Mouse (Mus musculus): ENCODE measurements around the gene Entpd5. TPM values are rescaled to one million over a fixed set of nuclear protein-coding genes. Genes with fewer than 3 reads are reported as not detected.

Entpd5 gene
- polyA plus RNA-seq, 1 experiment from 2014 or later: 11.7 TPM

DNA sequence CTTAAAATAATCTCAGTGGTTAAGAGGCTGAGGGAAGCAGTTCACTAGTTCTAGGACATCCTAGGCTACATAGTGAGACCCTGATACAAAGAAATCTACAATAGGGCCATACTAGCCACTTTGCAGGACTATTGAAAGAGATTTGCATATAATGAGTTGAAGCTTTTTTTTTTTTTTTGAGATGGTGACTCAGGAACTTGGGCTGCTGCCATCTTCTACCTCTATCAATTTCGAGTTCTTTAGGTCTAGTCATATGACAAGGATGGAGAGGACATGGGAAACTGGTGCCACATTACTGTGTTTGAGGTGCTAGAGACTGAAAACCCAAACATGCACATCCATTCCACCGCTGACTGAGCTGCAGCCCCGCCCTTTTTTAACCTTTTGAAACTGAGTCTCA lies 15.2 kb upstream of the Entpd5 start:
- H3K27me3 ChIP-seq: no peaks in the 10 kb centered on the region
- no peaks in the 10 kb centered on the region for H3K36me3 ChIP-seq
- no peaks in the 10 kb centered on the region for H3K4me1 ChIP-seq
- ATAC-seq (replicated peaks): no peak
- H3K4me2 ChIP-seq (replicated peaks): no peak overlapping the region
- 54% methylated on average over 3 of the region's 3 CpGs for WGBS
- no peak overlapping the region for H3K9ac ChIP-seq (replicated peaks)
- H3K9me3 ChIP-seq: no peaks in the 10 kb centered on the region
- H3K27ac ChIP-seq (replicated peaks): no peak overlapping the region
- H3K4me3 ChIP-seq: no peak overlapping the region

GRCm38 (mm10) chr12:84417605-84417922 lies 8.7 kb upstream of the Entpd5 start:
- Histone ChIP-seq H3K27ac (replicated peaks) (peak overlapping the region; percentile 83), H3K9me3 (no peaks in the 10 kb centered on the region), H3K4me2 (replicated peaks) (peak overlapping the region; percentile 82), H3K4me3 (peak overlapping the region; percentile 67), H3K4me1 (peaks cover 6% of the 10 kb centered on the region; the same call in 1 of the 2 replicates), H3K36me3 (no peaks in the 10 kb centered on the region), H3K27me3 (no peaks in the 10 kb centered on the region), H3K9ac (replicated peaks) (peak overlapping the region; percentile 67)
- peak; percentile 23; the same call in 1 of the 2 replicates for ATAC-seq (replicated peaks)
- WGBS: 37% methylated on average over 18 of the region's 18 CpGs

GRCm38 (mm10) chr12:84416834-84417604 lies 8.2 kb upstream of the Entpd5 start, which contains the start of gene Rnf113a2:
Gene Rnf113a2 (plus strand): TSS chr12:84417196.
- H3K4me2 ChIP-seq (replicated peaks): peak within 1 kb of the TSS; percentile 82
- H3K9me3 ChIP-seq: no peaks in the 10 kb centered on the region
- H3K27me3 ChIP-seq: no peaks in the 10 kb centered on the region
- no peaks in the 10 kb centered on the region for H3K36me3 ChIP-seq
- 2% methylated on average over 50 of the region's 50 CpGs for WGBS
- H3K27ac ChIP-seq (replicated peaks): peak within 1 kb of the TSS; percentile 83
- peak within 1 kb of the TSS; percentile 67 for H3K4me3 ChIP-seq
- ATAC-seq (replicated peaks): peak; percentile 97
- peak within 1 kb of the TSS; percentile 67 for H3K9ac ChIP-seq (replicated peaks)
- H3K4me1 ChIP-seq: peaks cover 6% of the 10 kb centered on the region; the same call in 1 of the 2 replicates

GRCm38 (mm10) chr12:84407874-84408818 lies 683 bp downstream of the Entpd5 start:
- WGBS: 2% methylated on average over 52 of the region's 52 CpGs
- H3K4me3 ChIP-seq: peak overlapping the region; percentile 76
- ATAC-seq (replicated peaks): peak; percentile 75
- no peaks in the 10 kb centered on the region for H3K9me3 ChIP-seq
- H3K36me3 ChIP-seq: peaks cover 2% of the 10 kb centered on the region; the same call in 1 of the 2 replicates
- H3K9ac ChIP-seq (replicated peaks): peak overlapping the region; percentile 79
- peaks cover 12% of the 10 kb centered on the region for H3K4me1 ChIP-seq
- peak overlapping the region; percentile 89 for H3K27ac ChIP-seq (replicated peaks)
- H3K4me2 ChIP-seq (replicated peaks): peak overlapping the region; percentile 84
- no peaks in the 10 kb centered on the region for H3K27me3 ChIP-seq

DNA sequence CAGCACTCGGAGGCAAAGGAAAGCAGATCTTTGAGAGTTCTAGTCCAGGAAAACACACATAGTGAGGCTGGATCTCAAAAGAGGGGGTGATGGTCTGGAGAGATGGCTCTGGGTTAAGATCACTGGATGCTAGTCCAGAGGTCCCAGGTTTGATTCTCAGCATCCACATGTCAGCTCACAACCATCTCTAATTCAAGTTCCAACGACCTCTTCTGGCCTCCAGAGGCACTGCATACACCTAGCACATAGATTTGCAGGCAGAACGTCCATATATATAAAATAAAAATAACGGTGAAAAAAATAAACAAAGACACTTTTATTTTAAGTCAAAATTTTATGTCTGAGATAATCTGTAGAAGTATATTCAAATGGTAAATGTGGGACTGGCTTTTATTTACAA lies 1.6 kb downstream of the Entpd5 start:
- no peak for ATAC-seq (replicated peaks)
- Histone ChIP-seq H3K9ac (replicated peaks) (no peak overlapping the region), H3K27ac (replicated peaks) (no peak overlapping the region), H3K4me1 (peaks cover 12% of the 10 kb centered on the region), H3K27me3 (no peaks in the 10 kb centered on the region), H3K9me3 (no peaks in the 10 kb centered on the region), H3K36me3 (peaks cover 2% of the 10 kb centered on the region; the same call in 1 of the 2 replicates), H3K4me3 (no peak overlapping the region), H3K4me2 (replicated peaks) (no peak overlapping the region)
- 61% methylated on average over 4 of the region's 4 CpGs for WGBS

GRCm38 (mm10) chr12:84404541-84404940 lies 4.3 kb downstream of the Entpd5 start:
- Histone ChIP-seq H3K4me1 (peaks cover 10% of the 10 kb centered on the region), H3K36me3 (no peaks in the 10 kb centered on the region), H3K9ac (replicated peaks) (no peak overlapping the region), H3K4me3 (no peak overlapping the region), H3K9me3 (no peaks in the 10 kb centered on the region), H3K4me2 (replicated peaks) (no peak overlapping the region), H3K27me3 (no peaks in the 10 kb centered on the region), H3K27ac (replicated peaks) (no peak overlapping the region)
- ATAC-seq (replicated peaks): no peak
- WGBS: 48% methylated on average over 6 of the region's 6 CpGs

GRCm38 (mm10) chr12:84402923-84403322 lies 5.9 kb downstream of the Entpd5 start:
- Histone ChIP-seq H3K4me2 (replicated peaks) (no peak overlapping the region), H3K4me1 (peaks cover 4% of the 10 kb centered on the region), H3K9ac (replicated peaks) (no peak overlapping the region), H3K4me3 (no peak overlapping the region), H3K27ac (replicated peaks) (no peak overlapping the region), H3K36me3 (no peaks in the 10 kb centered on the region), H3K9me3 (no peaks in the 10 kb centered on the region), H3K27me3 (no peaks in the 10 kb centered on the region)
- WGBS: 82% methylated on average over 9 of the region's 9 CpGs
- no peak for ATAC-seq (replicated peaks)

GRCm38 (mm10) chr12:84400653-84401052 lies 8.2 kb downstream of the Entpd5 start:
- no peak for ATAC-seq (replicated peaks)
- WGBS: 76% methylated on average over 3 of the region's 3 CpGs
- Histone ChIP-seq H3K27ac (replicated peaks) (no peak overlapping the region), H3K4me2 (replicated peaks) (no peak overlapping the region), H3K9me3 (no peaks in the 10 kb centered on the region), H3K27me3 (no peaks in the 10 kb centered on the region), H3K9ac (replicated peaks) (no peak overlapping the region), H3K36me3 (no peaks in the 10 kb centered on the region), H3K4me3 (no peak overlapping the region), H3K4me1 (no peaks in the 10 kb centered on the region)

DNA sequence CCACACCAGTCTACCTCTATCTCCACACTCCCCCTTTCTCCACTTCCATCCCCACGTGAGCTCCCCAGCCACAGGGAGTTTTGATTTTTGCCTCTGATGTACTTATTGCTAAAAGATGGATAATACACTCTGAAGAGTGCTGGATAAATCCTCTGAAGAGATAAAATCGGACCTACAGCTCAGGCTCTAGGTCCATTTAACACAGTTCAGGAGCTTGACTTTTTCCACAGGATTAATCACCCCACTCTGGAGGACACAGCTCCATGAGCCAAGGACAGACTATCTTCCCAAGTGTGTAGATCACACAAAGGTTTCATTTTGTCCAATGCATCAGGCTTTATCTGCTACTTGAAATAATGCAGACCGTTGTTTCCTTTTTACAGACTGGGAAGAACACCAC lies 8.8 kb downstream of the Entpd5 start:
- H3K4me3 ChIP-seq: no peak overlapping the region
- WGBS: 91% methylated on average over 3 of the region's 3 CpGs
- H3K27me3 ChIP-seq: no peaks in the 10 kb centered on the region
- H3K36me3 ChIP-seq: no peaks in the 10 kb centered on the region
- no peak overlapping the region for H3K27ac ChIP-seq (replicated peaks)
- H3K9me3 ChIP-seq: no peaks in the 10 kb centered on the region
- no peaks in the 10 kb centered on the region for H3K4me1 ChIP-seq
- H3K4me2 ChIP-seq (replicated peaks): no peak overlapping the region
- no peak for ATAC-seq (replicated peaks)
- no peak overlapping the region for H3K9ac ChIP-seq (replicated peaks)

DNA sequence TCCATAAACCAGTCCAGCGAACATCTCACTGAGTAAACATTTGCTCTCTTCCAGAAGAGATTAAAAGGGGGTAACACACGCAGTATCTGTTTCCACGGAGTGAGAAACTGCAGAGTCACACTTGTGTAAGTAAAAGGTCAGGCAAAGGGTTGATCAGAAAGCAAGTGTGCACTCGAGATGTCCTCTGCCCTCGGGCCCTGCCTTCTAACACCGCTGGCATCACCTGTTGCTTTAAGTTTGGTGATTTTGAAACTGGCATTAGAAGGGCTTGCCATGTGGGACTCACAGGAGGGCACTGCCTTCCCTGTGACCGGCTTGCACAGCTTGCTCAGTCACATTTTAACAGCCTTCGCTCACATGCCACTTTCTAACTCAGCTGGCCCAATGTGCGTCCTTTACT lies 9.2 kb downstream of the Entpd5 start:
- WGBS: 87% methylated on average over 9 of the region's 9 CpGs
- H3K9ac ChIP-seq (replicated peaks): no peak overlapping the region
- no peaks in the 10 kb centered on the region for H3K9me3 ChIP-seq
- H3K36me3 ChIP-seq: no peaks in the 10 kb centered on the region
- ATAC-seq (replicated peaks): no peak
- H3K27me3 ChIP-seq: no peaks in the 10 kb centered on the region
- H3K4me1 ChIP-seq: no peaks in the 10 kb centered on the region
- no peak overlapping the region for H3K4me2 ChIP-seq (replicated peaks)
- H3K27ac ChIP-seq (replicated peaks): no peak overlapping the region
- no peak overlapping the region for H3K4me3 ChIP-seq

DNA sequence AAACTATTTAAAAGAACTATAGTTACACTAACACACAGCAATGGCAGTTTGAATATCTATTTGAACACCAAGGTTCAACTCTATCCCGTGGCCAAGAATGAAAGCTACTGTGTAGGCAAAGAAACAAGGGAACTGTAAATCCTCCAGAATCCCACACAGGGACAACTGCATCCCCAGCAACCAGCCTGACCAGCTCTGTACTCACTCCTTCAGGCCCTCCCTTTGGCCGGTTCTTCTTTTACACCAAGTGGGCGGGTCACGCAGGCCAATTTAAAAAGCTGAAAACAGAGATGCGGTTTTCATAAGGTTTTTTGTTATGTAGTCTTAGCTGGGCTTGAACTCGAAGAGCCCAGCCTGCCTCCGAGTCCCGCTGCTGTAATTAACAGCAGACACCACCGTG lies 9.7 kb downstream of the Entpd5 start:
- Histone ChIP-seq H3K9ac (replicated peaks) (no peak overlapping the region), H3K36me3 (no peaks in the 10 kb centered on the region), H3K27me3 (no peaks in the 10 kb centered on the region), H3K27ac (replicated peaks) (no peak overlapping the region), H3K4me3 (no peak overlapping the region), H3K4me1 (no peaks in the 10 kb centered on the region), H3K4me2 (replicated peaks) (no peak overlapping the region), H3K9me3 (no peaks in the 10 kb centered on the region)
- 85% methylated on average over 9 of the region's 9 CpGs for WGBS
- ATAC-seq (replicated peaks): no peak

- H3K4me3 ChIP-seq: no peak overlapping the region
- H3K36me3 ChIP-seq: no peaks in the 10 kb centered on the region
- H3K9ac ChIP-seq (replicated peaks): no peak overlapping the region
- no peak overlapping the region for H3K27ac ChIP-seq (replicated peaks)
- 90% methylated on average over 5 of the region's 5 CpGs for WGBS
- no peak for ATAC-seq (replicated peaks)
- H3K9me3 ChIP-seq: no peaks in the 10 kb centered on the region
- H3K4me2 ChIP-seq (replicated peaks): no peak overlapping the region
- no peaks in the 10 kb centered on the region for H3K4me1 ChIP-seq
- no peaks in the 10 kb centered on the region for H3K27me3 ChIP-seq
Observed at GRCm38 (mm10) chr12:84398629-84399028, 10.2 kb downstream of the Entpd5 start.

All from forebrain, embryonic 15.5 days (tissue).